In genomic region chr11:88071113-88071512, GRCm38 (mm10) we compare ENCODE assay signal across 10 mouse cellular contexts. TPM values are rescaled to one million over a fixed set of nuclear protein-coding genes. Genes with fewer than 3 reads are reported as not detected.
DNase-seq lines count a peak whose midpoint lies in the region; ATAC-seq lines count a peak whose summit lies in the region.
"Had no signal": no experiment of that assay in that cellular context is flagged by ENCODE, and none has a peak within 500 bp of the region (broad histone marks: within the 10 kb centered on the region; RNA-seq: fewer than 3 reads in every experiment).

No protein-coding gene starts in this region.

- no peak for DNase-seq in kidney, adult 9 months
- no peak for DNase-seq in limb, embryonic 10.5 days (ENCODE audit: low spot score)
- DNase-seq in spleen, postnatal 36 days (ENCODE audit: low spot score in 2 of 2), result no peak
- no peak for DNase-seq in thymus, postnatal 0 days (ENCODE audit: low spot score)
- DNase-seq in embryo, embryonic 10 days (ENCODE audit: low spot score), result no peak
- DNase-seq: adrenal gland, postnatal 25 days; right cerebral cortex, adult 18-20 months had no signal

- H3K36me3 ChIP-seq in kidney, embryonic 16.5 days (ENCODE audit: insufficient read depth, low read length), result peaks cover 17% of the 10 kb centered on the region; the same call in 1 of the 2 replicates
- peaks cover 29% of the 10 kb centered on the region for H3K36me3 ChIP-seq in forebrain, embryonic 12.5 days (replicated peaks)
- peaks cover 36% of the 10 kb centered on the region for H3K36me3 ChIP-seq in limb, embryonic 10.5 days
- peaks cover 1% of the 10 kb centered on the region; the same call in 1 of the 2 replicates for H3K36me3 ChIP-seq in neural tube, embryonic 14.5 days (ENCODE audit: control insufficient read depth, insufficient read depth, low read length)

- H3K27ac ChIP-seq in kidney, embryonic 16.5 days (ENCODE audit: low read length), result no peak overlapping the region
- H3K27ac ChIP-seq in forebrain, embryonic 12.5 days, result 0 out of 2 replicates have a peak overlapping the region, but pooled peaks have one; percentile 50
- H3K27ac ChIP-seq in limb, embryonic 10.5 days, result no peak overlapping the region
- H3K27ac ChIP-seq in neural tube, embryonic 14.5 days (ENCODE audit: low read depth, low read length), result 0 out of 2 replicates have a peak overlapping the region, but pooled peaks have one; percentile 22

- no peaks in the 10 kb centered on the region for H3K27me3 ChIP-seq in kidney, embryonic 16.5 days (ENCODE audit: insufficient read depth, low read length)
- H3K27me3 ChIP-seq in forebrain, embryonic 12.5 days, result no peaks in the 10 kb centered on the region
- H3K27me3 ChIP-seq in limb, embryonic 10.5 days (ENCODE audit: low read depth, poor library complexity, severe bottlenecking), result no peaks in the 10 kb centered on the region
- H3K27me3 ChIP-seq in neural tube, embryonic 14.5 days (ENCODE audit: control insufficient read depth, insufficient read depth, low read length), result no peaks in the 10 kb centered on the region; the same call in 1 of the 2 replicates

- peak overlapping the region; percentile 57 for H3K4me2 ChIP-seq in kidney, embryonic 16.5 days (replicated peaks; ENCODE audit: low read depth, low read length)
- peak overlapping the region; percentile 69 for H3K4me2 ChIP-seq in forebrain, embryonic 12.5 days
- H3K4me2 ChIP-seq in neural tube, embryonic 14.5 days (ENCODE audit: low read depth, low read length), result peak overlapping the region; percentile 91

- no peak overlapping the region for H3K9ac ChIP-seq in kidney, embryonic 16.5 days (replicated peaks; ENCODE audit: low read length)
- peak overlapping the region; percentile 44 for H3K9ac ChIP-seq in forebrain, embryonic 12.5 days
- peak overlapping the region; percentile 32; the same call in 1 of the 2 replicates for H3K9ac ChIP-seq in neural tube, embryonic 14.5 days (replicated peaks; ENCODE audit: low read depth, low read length)

- peaks cover 38% of the 10 kb centered on the region for H3K4me1 ChIP-seq in kidney, embryonic 16.5 days (ENCODE audit: insufficient read depth, low read length)
- H3K4me1 ChIP-seq in forebrain, embryonic 12.5 days, result peaks cover 52% of the 10 kb centered on the region
- H3K4me1 ChIP-seq in limb, embryonic 10.5 days, result peaks cover 43% of the 10 kb centered on the region
- H3K4me1 ChIP-seq in neural tube, embryonic 14.5 days (ENCODE audit: control insufficient read depth, insufficient read depth, low read length), result peaks cover 30% of the 10 kb centered on the region

- WGBS in kidney, embryonic 16.5 days, result 29% methylated on average over 5 of the region's 5 CpGs
- 38% methylated on average over 5 of the region's 5 CpGs for WGBS in forebrain, embryonic 12.5 days
- WGBS in limb, embryonic 10.5 days, result 71% methylated on average over 5 of the region's 5 CpGs
- WGBS in neural tube, embryonic 14.5 days, result 53% methylated on average over 5 of the region's 5 CpGs

- H3K9me3 ChIP-seq in kidney, embryonic 16.5 days (ENCODE audit: low read length), result no peaks in the 10 kb centered on the region
- H3K9me3 ChIP-seq in forebrain, embryonic 12.5 days, result no peaks in the 10 kb centered on the region
- H3K9me3 ChIP-seq in limb, embryonic 10.5 days (replicated peaks), result no peaks in the 10 kb centered on the region
- H3K9me3 ChIP-seq in neural tube, embryonic 14.5 days (ENCODE audit: control insufficient read depth, low read length), result no peaks in the 10 kb centered on the region

- no peak for ATAC-seq in kidney, embryonic 16.5 days (ENCODE audit: low FRiP score, low TSS enrichment)
- ATAC-seq in forebrain, embryonic 12.5 days (ENCODE audit: low FRiP score), result no peak
- no peak for ATAC-seq in neural tube, embryonic 14.5 days (ENCODE audit: low read depth)

- H3K4me3 ChIP-seq in kidney, embryonic 16.5 days (ENCODE audit: low read length), result peak overlapping the region; percentile 88; the same call in 1 of the 2 replicates
- peak overlapping the region; percentile 98 for H3K4me3 ChIP-seq in forebrain, embryonic 12.5 days (replicated peaks)
- H3K4me3 ChIP-seq in limb, embryonic 10.5 days, result peak overlapping the region; percentile 8; the same call in 1 of the 2 replicates
- H3K4me3 ChIP-seq in neural tube, embryonic 14.5 days (ENCODE audit: low read depth, low read length), result peak overlapping the region; percentile 99

RNA-seq across cellular contexts. Expression of gene Vezf1, which starts 3.0 kb away (rescaled TPM):
- polyA plus RNA-seq in kidney, embryonic 16.5 days (2015; fragmentation: Nextera tagmentation; extraction: Ambion mirVana), result 40.2 and 44.3 TPM in 2 replicates
- 84.8 and 91.5 TPM in 2 replicates for polyA plus RNA-seq in forebrain, embryonic 12.5 days (2016; fragmentation: Nextera tagmentation; extraction: Ambion mirVana)
- 54.6 and 59.2 TPM in 2 replicates for polyA plus RNA-seq in limb, embryonic 10.5 days (2016; fragmentation: Nextera tagmentation; extraction: Ambion mirVana)
- polyA plus RNA-seq in neural tube, embryonic 14.5 days (2014; fragmentation: Nextera tagmentation; extraction: Ambion mirVana), result 50.2 and 53.5 TPM in 2 replicates
- polyA plus RNA-seq in thymus, postnatal 0 days (2015; fragmentation: Nextera tagmentation; extraction: Ambion mirVana), result 32.8 and 33.1 TPM in 2 replicates

RNA-seq across cellular contexts. Expression of gene Srsf1, which starts 23.9 kb away (rescaled TPM):
- polyA plus RNA-seq in kidney, embryonic 16.5 days (2015; fragmentation: Nextera tagmentation; extraction: Ambion mirVana), result 283 and 306 TPM in 2 replicates
- polyA plus RNA-seq in forebrain, embryonic 12.5 days (2016; fragmentation: Nextera tagmentation; extraction: Ambion mirVana), result 564 and 577 TPM in 2 replicates
- polyA plus RNA-seq in limb, embryonic 10.5 days (2016; fragmentation: Nextera tagmentation; extraction: Ambion mirVana), result 365 and 415 TPM in 2 replicates
- 235 and 280 TPM in 2 replicates for polyA plus RNA-seq in neural tube, embryonic 14.5 days (2014; fragmentation: Nextera tagmentation; extraction: Ambion mirVana)
- polyA plus RNA-seq in thymus, postnatal 0 days (2015; fragmentation: Nextera tagmentation; extraction: Ambion mirVana), result 308 and 311 TPM in 2 replicates

RNA-seq across cellular contexts. Expression of gene Cuedc1, which starts 26.7 kb away (rescaled TPM):
- 14.6 and 14.7 TPM in 2 replicates for polyA plus RNA-seq in kidney, embryonic 16.5 days (2015; fragmentation: Nextera tagmentation; extraction: Ambion mirVana)
- polyA plus RNA-seq in forebrain, embryonic 12.5 days (2016; fragmentation: Nextera tagmentation; extraction: Ambion mirVana), result 41.1 and 42.5 TPM in 2 replicates
- polyA plus RNA-seq in limb, embryonic 10.5 days (2016; fragmentation: Nextera tagmentation; extraction: Ambion mirVana), result 15.0 and 22.6 TPM in 2 replicates
- 34.0 and 38.3 TPM in 2 replicates for polyA plus RNA-seq in neural tube, embryonic 14.5 days (2014; fragmentation: Nextera tagmentation; extraction: Ambion mirVana)
- 10.7 and 11.4 TPM in 2 replicates for polyA plus RNA-seq in thymus, postnatal 0 days (2015; fragmentation: Nextera tagmentation; extraction: Ambion mirVana)

Comparison
In these comparisons a context has a peak if more than half of its experiments do, and no peak if none do; other contexts are left out.
1. H3K27ac ChIP-seq: peak in forebrain, embryonic 12.5 days (single experiment) and neural tube, embryonic 14.5 days (single experiment); none in kidney, embryonic 16.5 days (single experiment) and limb, embryonic 10.5 days (single experiment).
2. H3K4me3 ChIP-seq: peak in every context shown above with its lines; median percentile 99 in neural tube, embryonic 14.5 days; 98 in forebrain, embryonic 12.5 days; 88 in kidney, embryonic 16.5 days; 8 in limb, embryonic 10.5 days.
3. Peak in every context shown above with its lines, with median percentiles within 50 percentile points of each other: H3K4me2 ChIP-seq.